Mouse (Mus musculus): ENCODE data around the gene Golga2.

DNA sequence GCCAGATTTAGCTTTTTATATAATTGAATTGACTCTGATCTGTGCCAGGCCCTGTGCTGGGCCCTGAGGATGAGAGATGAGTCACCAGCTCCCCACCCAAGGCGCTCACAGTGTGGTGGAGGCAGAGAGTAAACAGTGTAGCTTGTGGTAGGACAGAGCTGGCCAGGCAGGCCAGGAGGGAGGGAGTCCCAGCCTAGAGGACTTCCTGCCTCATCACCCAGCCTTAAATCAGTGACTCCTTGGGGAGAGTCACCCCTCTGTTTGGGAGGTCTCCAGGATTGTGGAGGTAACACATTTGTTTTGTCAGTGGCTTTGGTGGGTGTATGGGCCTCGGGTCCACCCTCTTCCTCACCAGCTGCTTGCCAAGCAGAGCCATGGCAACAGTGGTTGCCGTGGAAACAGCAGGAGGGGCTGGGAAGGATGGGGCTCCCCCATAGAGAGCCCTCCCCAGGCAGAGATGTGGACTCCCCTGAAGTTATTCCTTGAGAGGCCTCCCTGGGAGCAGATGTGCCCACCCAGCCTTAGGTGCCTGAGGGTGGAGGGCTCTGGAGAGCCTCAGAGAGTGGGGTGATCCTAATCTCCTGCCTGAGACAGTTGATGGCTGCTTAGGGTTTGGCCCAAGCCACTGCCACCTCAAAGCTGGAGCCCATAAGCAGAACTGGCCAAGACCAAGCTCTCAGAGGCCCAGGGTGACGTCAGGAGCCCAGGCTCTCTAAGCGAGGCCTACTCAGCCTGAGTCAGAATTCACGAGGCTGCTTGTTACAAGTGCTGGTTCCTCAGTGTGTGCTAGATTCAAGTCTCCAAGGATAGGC lies 55.6 kb downstream of the Golga2 start:
- TF ChIP-seq CTCF (IDR thresholded peaks at IDR 0.05; ENCODE audit: low read depth) = no peak
- TF ChIP-seq EP300 (IDR thresholded peaks at IDR 0.05; ENCODE audit: low read depth) = no peak

Measured in liver, embryonic 14.5 days (tissue).